Comparison of ENCODE assay signal across 10 mouse cellular contexts in the genomic region with DNA sequence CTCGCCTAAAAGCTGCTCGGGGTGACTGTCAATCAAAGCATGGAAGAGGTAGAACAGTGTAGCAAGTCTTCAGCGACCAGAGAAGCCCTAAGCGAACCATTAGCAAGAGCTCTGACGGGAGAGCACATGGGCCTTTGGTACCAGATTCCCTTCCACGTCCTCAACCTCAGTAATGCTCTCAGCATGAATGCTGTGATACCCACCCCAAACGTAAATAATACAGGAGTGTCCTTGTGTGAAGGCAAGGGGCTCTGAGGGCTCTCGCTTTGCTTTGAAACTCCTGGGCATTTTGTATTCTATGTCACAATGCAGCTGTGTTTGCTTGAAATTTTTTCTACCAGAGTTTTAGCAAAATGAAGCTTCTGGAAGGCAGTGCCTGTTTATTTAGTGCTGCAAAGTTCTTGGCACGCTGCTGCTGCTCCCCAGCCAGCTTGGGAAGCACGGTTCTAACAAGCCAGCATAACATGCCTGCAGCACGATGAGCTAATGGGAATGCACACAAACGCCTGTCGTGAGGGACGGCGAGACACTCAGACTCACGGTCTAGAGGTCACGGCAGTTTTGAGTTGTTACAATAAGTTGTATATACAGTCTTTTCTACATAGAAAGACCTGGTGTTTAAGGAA. TPM values are rescaled to one million over a fixed set of nuclear protein-coding genes. Genes with fewer than 3 reads are reported as not detected.
DNase-seq lines count a peak whose midpoint lies in the region; ATAC-seq and TF ChIP-seq lines count a peak whose summit lies in the region.
"Had no signal": no experiment of that assay in that cellular context is flagged by ENCODE, and none has a peak within 500 bp of the region (broad histone marks: within the 10 kb centered on the region; RNA-seq: fewer than 3 reads in every experiment).

No protein-coding gene starts in this region.

- H3K4me1 ChIP-seq in liver, adult 2 months (ENCODE audit: control insufficient read depth, insufficient read depth, low read length), result peaks cover 3% of the 10 kb centered on the region
- no peaks in the 10 kb centered on the region for H3K4me1 ChIP-seq in stomach, embryonic 14.5 days (ENCODE audit: control insufficient read depth, insufficient read depth, low read length)
- H3K4me1 ChIP-seq: megakaryocyte, embryonic 14.5 days had no signal

- peak; percentile 87 for DNase-seq in liver, adult 2 months (ENCODE audit: extremely low read depth, low read depth, low spot score)
- DNase-seq in liver, result no peak
- peak; percentile 62 for DNase-seq in gastrocnemius, postnatal 14 days
- peak; percentile 68 for DNase-seq in layer of hippocampus, adult 9-11 months
- DNase-seq in adrenal gland, adult 8-10 months, result no peak
- no peak for DNase-seq in cerebellum, adult 9-10 months
- DNase-seq: thymus, postnatal 36 days had no signal

- 36% methylated on average over 17 of the region's 17 CpGs for WGBS in liver, adult 2 months
- WGBS in stomach, embryonic 14.5 days, result 62% methylated on average over 17 of the region's 17 CpGs

- no peaks in the 10 kb centered on the region for H3K27me3 ChIP-seq in liver, adult 2 months (ENCODE audit: control insufficient read depth, insufficient read depth, low read length)
- no peaks in the 10 kb centered on the region for H3K27me3 ChIP-seq in stomach, embryonic 14.5 days (ENCODE audit: control insufficient read depth, insufficient read depth, low read length)
- H3K27me3 ChIP-seq: megakaryocyte, embryonic 14.5 days; Patski had no signal

- TF ChIP-seq POLR2A in liver, adult 2 months (IDR thresholded peaks at IDR 0.05; ENCODE audit: extremely low read depth, insufficient read depth, low read length), result no peak

- no peaks in the 10 kb centered on the region for H3K9me3 ChIP-seq in stomach, embryonic 14.5 days (ENCODE audit: control insufficient read depth, low read depth, low read length)
- H3K9me3 ChIP-seq: megakaryocyte, embryonic 14.5 days had no signal

- H3K4me2 ChIP-seq in stomach, embryonic 14.5 days (replicated peaks; ENCODE audit: low read depth, low read length), result no peak overlapping the region

- H3K79me2 ChIP-seq in liver, adult 2 months (ENCODE audit: control insufficient read depth, insufficient read depth, low read length), result no peaks in the 10 kb centered on the region

- no peak overlapping the region for H3K9ac ChIP-seq in liver, adult 2 months (ENCODE audit: low read depth, low read length)
- H3K9ac ChIP-seq in stomach, embryonic 14.5 days (replicated peaks; ENCODE audit: low read depth, low read length), result no peak overlapping the region

- 0 out of 2 replicates have a peak overlapping the region, but pooled peaks have one; percentile 20 for H3K27ac ChIP-seq in liver, adult 2 months (replicated peaks; ENCODE audit: insufficient read depth, low read depth, low read length)
- H3K27ac ChIP-seq in stomach, embryonic 14.5 days (ENCODE audit: low read length), result 0 out of 2 replicates have a peak overlapping the region, but pooled peaks have one; percentile 15

- no peak overlapping the region for H3K4me3 ChIP-seq in liver, adult 2 months (ENCODE audit: insufficient read depth, low read depth, low read length)
- no peak overlapping the region for H3K4me3 ChIP-seq in stomach, embryonic 14.5 days (ENCODE audit: low read depth, low read length)
- H3K4me3 ChIP-seq: megakaryocyte, embryonic 14.5 days had no signal

- intact Hi-C loops in gastrocnemius, postnatal 14 days (cut with DNase I; ENCODE audit: low total_unique reads), result loop anchor here (5.0 to 10.0 kb wide), 2 partner anchors 102 to 344 kb away; partner anchors contain the start of genes Fbn1 and Gm9913

- no peak for TF ChIP-seq CTCF in liver, adult 2 months (IDR thresholded peaks at IDR 0.05; ENCODE audit: low read depth, low read length)

- peaks cover 2% of the 10 kb centered on the region; the same call in 1 of the 2 replicates for H3K36me3 ChIP-seq in liver, adult 2 months (ENCODE audit: control insufficient read depth, insufficient read depth, low read length)
- H3K36me3 ChIP-seq in stomach, embryonic 14.5 days (ENCODE audit: control insufficient read depth, insufficient read depth, low read length), result peaks cover 27% of the 10 kb centered on the region

- ATAC-seq in stomach, embryonic 14.5 days (ENCODE audit: insufficient number of reproducible peaks, insufficient read depth, low FRiP score, low read depth), result no peak
- ATAC-seq: Patski had no signal

RNA-seq across cellular contexts. Expression of gene Cep152, which starts 18.6 kb away (rescaled TPM):
- total RNA-seq in liver, adult 2 months (2014; rRNA removed), result 2.5 and 3.0 TPM in 2 replicates
- polyA plus RNA-seq in liver, adult 2 months (2012; rRNA removed), result 0.57 and 0.69 TPM in 2 replicates
- 1 to 10 TPM; 1.1 to 1.2 TPM for total RNA-seq in gastrocnemius, postnatal 14 days (2021)
- 7.0 and 7.4 TPM in 2 replicates for polyA plus RNA-seq in stomach, embryonic 14.5 days (2014; fragmentation: Nextera tagmentation; extraction: Ambion mirVana)
- 1 to 10 TPM; 2.2 to 6.1 (median 3.6) TPM for total RNA-seq in adrenal gland, adult 8-10 months (2022)

Comparison
In these comparisons a context has a peak if more than half of its experiments do, and no peak if none do; other contexts are left out.
1. DNase-seq: peak in liver, adult 2 months (single experiment), gastrocnemius, postnatal 14 days (single experiment) and layer of hippocampus, adult 9-11 months (single experiment); none in liver (single experiment), adrenal gland, adult 8-10 months (single experiment) and cerebellum, adult 9-10 months (single experiment).